Mouse (Mus musculus): ENCODE results near the gene Usp5.

Gene Usp5

DNA sequence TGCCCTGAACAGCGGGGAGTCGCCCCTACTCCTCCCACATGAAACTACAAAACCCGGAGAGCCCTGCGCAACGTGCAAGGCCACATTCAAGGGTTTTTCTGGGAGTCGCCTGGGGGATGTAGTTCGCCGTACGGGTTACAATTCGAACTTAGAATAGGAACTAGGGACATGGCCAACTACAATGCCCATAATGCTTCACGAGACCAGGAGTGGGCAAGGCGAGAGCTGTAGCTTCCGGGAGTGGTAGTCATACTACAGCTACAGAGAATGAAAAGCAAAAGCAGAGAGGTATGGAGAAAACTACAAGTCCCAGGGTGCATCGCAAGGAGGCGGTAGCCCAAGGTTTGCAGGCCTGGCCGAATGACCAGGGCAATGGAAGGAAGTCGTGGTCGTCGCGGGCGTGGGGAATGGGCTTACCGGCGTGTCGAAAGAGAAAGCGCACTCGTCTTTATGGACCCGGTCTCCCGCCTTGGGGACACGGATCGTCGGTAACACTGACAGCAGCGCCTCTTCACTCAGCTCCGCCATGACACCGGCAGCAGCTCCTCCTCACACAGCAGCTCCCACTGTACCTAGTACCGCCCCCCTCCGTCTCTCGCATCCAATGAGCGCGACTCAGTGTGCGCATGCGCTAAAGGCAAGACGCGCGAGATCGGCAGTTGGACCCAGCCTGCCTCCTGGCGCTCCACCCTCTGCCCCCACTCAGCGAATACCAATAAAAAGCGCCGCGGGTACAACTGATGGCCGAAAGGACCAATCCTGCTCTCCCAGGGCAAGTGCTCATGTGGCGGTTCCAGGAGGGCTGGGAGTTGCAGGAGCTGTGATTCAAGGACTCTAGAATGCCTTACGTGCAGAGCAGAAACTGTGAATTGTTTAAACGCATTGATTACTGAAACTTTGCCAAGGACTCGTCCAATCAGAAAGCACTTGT lies at the start of gene Usp5, which contains the start of gene Cdca3:
Usp5 (minus strand) TSS at position 617 of the 931 bp plus-strand sequence.
Cdca3 (plus strand) TSS at position 680 of the 931 bp plus-strand sequence.
- DNase-seq, result peak; percentile 98

DNA sequence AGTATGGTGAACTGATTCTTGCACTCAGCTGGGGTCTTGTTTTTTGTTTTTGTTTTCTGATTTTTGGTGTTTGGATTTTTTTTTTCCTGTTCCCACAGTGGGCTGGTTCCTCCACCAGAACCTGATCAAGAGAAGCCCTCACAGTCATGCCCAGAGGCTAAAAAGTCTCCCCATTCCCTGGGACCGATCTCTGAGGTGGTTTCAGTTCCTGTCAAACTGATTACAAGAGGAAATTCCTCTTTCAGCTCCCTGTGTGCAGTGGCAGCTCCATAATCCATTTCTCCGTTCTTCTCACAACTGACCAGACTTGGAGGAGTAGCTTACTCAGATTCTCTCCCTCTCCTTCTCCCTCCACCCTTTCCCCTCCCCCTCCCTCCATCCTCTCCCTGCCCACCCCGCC lies 45.1 kb upstream of the Usp5 start:
- no peak for DNase-seq

DNA sequence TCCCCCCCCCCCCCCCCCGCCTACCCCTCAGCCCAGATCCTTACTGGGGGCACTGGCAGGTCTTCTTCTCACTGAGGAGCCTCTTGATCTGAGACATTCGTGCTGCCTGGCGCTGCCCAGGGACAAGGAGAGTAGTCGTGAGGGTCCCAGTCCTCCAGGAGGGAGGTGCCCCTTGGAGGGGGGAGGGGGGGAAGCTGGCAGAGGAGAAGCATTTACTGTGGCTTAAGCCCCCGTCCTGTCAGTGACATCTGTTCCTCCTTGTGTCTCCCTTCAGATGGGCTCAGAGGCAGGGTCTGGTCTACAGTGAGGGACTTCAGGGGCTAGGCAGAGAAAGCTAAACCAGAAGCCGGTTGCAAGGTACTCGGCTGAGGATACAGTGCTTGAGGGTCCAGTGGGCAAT lies 37.3 kb upstream of the Usp5 start:
- no peak for DNase-seq

DNA sequence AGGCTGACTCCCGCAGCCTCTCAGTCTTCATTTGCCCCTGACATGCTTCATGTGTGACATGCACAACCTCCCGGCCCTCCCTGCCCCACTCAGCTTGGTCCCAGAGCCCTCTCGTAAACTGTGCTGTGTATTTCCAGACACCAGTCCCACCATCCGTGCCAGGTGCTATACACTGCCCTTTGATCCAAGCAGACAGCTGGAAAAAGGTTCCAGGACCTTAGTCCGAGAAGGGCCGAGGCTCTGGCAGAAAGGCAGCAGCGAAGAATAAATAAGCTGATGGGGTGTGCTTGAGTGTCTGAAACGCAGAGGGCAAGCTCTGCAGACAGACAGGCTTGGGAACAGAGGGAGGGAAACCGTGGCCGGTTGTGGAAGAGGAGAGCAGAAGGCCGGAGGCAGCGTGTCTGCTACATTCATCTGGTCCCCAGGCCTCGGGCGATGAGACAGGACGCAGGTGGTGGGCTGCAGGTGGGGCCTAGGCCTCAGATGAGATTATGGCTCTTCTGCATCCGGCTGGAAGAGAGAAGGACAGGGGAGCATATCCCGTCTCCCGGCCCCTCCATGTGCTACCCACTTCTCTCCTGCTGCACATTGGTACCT lies 36.6 kb upstream of the Usp5 start:
- DNase-seq, result no peak

DNA sequence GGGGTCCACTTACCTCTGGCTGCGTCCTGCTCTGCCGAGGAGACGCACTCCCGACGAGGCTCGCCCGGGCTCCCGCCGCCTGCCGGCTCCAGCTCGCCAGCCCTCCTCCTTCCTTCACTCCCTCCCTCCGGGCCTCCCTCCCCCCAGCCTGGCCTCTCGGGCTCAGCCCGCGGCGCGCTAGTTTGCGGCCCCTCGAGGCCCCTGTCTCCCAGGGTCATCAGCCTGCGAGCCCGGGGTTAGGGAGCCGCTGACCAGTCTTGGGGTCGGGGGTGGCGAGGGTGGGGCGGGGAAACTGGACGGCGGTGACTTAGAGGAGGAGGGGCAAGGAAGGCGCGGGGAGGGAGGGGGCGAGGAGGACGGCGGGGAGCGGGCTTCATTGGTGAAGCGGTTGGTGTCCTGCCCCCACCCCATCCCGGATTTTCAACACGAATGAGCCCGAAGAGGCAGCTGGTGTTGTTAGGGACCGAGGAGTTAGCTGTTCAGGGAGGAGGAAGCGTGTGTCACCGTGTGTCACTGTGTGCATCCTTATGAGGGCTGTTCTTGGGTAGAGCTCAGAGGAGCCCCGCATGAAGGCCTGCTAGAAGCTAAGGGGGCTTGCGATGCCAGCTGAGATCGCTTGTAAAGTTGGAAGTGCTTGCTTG lies 34.5 kb upstream of the Usp5 start, which contains the start of gene Gpr162:
Gpr162 (minus strand) TSS at position 326 of the 641 bp plus-strand sequence.
- peak; percentile 76 for DNase-seq

DNA sequence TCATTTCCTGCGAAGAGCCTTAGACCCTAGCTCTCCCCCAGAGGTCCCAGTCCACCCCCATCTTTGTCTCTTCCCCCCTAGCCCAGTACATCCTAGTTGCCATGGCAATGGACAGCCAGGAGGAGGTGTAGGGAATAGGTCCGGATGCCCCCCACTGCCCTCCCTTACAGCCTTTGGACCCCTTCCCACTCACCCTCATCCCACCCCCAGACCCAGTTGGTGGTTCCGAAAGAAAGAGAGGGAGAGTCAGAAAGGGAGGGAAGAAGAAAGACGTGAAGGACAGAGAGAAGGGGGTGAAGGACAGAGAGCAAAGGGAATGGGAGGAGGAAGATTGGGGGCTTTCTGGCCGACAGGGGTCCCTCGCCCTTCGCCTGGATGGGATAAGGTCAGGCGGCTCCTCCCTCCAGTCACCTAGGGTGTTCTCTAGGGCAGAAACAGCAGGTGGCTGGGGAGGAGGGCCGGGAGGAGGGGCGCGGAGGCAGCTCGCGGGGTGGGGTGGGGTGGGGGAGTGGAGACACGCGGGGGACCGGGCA lies 33.9 kb upstream of the Usp5 start:
- peak; percentile 83 for DNase-seq

DNA sequence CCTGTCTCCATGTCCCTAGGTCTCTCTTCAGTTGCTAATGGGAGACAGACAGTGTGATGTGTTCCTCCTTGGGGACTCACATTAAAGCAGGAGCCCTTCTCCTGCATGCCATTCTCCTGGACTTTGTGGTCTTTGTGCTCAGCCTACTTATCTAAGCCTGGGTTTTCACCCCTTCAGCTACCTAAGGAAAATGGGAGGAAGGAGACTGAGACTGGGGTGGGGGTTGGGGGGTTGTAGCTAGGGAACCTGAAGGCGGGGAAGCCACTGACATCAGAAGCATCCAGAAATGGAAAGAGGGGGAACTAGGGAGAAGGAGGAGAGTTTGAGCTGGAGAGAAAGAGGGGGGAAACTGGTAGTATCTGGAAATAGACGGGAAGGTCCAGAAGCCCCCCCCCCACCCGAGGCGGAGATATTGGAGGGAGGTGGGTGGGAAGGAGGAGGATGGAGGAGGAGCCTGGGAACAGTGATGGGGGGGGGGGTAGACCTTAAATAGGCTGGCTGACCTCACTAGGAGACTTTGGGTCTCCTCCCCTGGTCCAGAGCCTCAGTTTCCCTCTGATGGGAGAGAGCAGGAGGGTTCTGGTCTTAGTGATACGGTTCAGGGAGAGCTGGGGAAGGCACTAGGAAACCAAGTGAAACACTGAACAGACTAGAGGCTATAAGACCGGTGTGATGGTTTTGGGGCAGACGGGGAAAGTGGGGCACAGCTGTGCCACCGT lies 33.3 kb upstream of the Usp5 start:
- DNase-seq, result peak; percentile 38

DNA sequence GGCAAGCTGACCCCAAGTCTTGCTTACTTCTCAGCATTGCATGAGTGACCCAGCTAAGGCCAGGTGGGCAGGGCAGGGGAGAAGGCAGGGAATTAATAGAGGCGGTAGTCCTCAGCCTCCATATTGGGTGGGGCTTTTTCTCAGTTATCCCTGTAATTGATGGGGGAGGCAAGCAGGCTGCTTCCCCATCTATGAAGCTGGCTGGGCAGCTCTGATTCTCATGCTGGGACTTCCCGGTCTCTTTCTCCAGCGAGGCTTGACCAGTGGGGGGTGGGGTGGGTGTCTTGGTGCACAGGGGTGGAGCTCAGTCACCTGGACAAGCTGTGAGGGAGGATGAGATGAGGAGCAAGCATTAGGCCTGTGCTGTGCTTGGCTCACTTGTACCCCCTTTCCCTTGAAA lies 32.5 kb upstream of the Usp5 start:
- no peak for DNase-seq

DNA sequence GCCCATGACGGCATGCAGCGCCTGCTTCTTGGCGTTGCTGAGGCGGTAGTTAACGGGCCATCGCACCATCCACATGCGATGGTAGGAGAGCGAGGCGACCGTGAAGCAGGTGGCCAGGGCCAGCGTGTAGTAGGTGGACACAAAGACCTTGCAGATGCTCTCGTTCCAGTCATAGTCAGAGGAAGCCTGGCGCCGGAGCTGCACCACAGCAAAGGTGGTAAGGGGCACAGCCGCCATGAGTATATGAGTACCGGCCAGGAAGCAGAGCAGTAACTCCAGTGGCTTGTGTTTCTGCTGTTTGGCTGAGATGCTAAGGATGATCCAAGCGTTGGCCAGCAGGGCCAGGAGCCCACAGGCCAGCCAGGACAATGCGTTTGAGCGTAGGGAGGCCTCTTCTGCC lies 32.0 kb upstream of the Usp5 start:
- no peak for DNase-seq

DNA sequence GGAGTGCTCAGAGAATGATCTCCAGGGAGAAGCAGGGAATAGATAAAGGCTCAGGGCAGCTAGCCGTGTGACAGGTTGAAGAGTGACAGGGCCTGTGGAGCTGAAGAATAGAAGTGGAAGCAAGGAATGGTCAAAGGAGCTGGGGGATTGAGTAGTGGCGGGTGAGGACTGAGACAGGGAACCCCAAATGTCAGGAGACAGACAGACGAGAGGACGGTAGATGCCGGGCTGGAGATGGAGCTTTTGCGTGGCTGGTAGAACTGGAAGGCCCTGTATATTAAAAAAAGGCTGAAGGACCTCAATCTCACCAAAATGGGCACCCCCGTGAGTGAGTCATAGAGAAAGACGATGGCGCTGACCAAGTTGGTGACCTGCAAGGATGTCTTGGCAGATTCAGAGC lies 31.2 kb upstream of the Usp5 start:
- DNase-seq, result no peak

DNA sequence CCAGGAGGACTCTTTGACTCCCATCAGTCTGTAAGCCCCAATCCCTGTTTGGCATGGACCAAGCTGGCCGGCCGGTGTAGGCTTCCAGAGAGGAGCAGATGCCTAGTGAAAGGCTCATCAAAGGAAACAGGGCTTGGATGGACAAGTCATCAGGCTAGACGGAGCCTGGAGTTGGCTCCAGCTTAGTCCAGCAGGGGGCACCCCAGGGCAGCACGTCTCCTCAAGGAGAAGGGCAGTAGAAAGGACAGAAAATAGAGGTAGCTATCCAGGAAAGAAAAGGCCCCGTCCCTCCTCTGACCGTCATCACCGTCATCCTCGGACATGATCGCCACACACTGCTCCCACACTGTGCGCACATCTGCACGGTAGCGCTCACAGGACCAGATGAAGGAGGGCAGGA lies 30.4 kb upstream of the Usp5 start:
- peak; percentile 91 for DNase-seq

DNA sequence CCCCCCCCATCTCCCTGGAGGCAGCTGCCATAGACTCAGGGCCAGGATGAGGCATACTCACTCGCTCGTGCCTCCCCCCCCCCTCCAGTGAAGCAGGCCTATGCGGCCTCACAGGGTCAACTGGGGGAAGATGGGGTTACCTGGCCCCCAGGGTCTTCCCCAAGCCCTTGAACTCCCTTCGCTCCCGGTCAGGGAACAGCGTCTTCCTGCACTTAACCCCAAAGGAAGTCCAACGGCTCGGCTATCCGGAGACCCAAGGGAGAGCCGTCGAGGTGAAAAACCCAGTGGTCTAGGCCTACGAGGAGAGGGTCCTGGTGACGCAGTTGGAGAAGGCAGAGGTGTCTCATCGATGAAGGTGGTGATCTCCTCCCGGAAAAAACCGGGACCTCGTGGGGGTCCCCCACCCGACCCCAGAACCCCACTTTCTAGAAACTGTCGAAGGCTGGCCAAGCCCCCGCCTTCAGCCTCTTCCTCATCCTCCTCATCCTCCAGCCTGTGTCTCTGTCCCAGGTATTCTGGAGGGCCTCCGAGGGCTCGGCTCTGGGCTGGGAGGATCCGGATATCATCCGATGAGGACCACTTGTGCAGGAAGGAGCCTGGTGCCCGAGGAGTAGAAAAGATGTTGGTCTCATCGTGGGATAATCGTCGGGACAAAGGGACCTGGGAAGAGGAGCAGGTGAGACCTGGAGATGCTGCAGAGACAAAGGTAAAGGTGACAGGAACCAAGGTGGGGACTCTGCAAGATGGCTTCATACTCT lies 29.5 kb upstream of the Usp5 start:
- no peak for DNase-seq

DNA sequence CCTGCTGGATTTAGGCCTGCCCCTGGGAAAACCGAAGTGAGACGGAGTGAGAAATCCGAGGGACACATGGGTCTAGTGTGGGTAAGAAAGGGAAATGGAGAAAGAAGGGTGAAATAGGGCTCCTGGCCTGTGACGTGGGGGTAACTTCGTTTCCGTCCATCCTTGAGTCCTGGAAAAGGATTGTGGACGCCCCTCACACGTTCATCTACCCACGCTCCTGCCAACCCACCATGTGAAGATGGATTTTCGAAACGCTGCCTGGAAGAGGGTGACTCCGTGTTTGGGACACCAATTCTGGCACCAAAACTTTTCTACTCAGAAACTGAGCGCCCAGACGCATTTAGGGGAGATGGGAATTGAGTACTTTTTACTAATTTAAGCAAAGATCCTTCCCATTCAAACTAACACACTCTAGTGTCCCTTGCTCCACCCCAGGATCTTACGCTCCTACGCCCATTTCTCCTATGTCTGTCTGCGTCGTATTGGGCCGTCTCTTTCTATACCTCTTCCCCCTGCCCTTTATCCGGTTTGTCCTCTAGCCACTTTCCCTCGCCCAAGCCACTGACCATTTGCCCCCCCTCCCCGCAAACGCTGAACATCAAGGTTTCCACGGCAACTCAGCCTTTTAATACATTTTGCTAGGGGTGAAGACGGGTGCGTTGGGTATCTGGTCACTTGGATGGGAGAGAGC lies 28.7 kb upstream of the Usp5 start:
- no peak for DNase-seq

DNA sequence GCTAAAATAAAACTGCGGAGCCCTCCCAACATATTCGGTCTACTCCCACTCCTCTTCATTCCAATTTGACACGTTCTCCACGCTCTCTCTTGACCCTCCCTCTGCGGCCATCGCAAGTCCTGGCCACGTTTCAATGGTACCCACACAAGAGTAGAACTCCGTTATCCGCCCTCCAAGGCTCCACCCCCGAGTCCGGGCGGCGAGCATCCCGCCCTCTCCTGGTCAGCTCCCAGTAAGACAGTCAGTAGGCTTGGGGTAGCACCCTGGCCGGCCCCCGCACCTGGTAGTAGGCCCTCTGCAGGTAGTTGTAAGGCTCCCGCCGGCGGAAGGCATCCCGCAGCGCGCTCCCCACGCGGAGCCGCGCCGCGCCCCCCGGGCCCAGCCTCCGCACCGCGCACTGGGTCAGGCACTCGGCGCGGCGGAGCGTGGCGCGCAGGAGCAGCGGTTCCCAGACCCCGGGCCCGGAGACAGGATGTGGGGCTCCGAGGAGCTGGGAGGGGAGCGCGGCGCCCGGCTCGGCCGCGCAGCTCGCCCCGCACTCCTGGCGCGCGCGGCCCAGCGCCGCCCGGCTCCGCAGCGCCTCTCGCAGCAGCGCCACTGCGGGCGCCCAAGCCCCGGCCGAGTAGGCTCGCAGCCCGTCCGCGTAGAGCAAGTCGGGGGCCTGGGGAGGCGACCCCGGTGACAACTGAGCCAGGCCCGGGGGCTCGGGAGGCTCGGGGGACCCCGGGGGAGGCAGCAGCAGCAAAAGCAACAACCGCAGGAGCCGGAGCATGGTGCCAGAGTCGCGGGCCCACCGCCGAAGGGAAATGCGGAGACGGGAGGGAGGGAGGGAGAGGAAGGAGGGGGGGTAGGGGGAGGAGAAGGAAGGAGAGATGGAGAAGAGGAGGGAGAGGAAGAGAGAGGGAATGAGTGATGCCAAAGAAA lies 27.9 kb upstream of the Usp5 start, which contains the start of gene P3h3:
P3h3 (minus strand) TSS at position 837 of the 924 bp plus-strand sequence.
- peak; percentile 85 for DNase-seq

DNA sequence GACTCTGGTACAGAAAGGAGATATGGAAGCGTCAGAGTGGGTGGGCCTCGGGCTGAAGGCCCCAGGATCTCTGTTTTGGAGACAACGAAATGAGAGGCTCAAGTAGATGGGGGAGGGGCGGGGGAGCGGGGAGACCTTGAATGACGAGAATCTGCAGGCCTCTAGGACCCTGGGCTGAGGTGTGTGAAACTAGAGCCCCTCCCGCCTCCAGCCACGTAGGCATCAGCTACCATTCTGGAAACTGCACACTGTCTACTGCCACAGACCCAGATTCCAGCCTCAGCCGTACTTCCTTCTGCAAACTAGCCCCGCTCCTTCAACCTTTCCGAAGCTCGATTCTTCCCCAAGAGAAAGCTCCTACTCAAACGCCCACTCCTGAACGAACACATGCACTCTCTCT lies 27.0 kb upstream of the Usp5 start:
- DNase-seq, result no peak

DNA sequence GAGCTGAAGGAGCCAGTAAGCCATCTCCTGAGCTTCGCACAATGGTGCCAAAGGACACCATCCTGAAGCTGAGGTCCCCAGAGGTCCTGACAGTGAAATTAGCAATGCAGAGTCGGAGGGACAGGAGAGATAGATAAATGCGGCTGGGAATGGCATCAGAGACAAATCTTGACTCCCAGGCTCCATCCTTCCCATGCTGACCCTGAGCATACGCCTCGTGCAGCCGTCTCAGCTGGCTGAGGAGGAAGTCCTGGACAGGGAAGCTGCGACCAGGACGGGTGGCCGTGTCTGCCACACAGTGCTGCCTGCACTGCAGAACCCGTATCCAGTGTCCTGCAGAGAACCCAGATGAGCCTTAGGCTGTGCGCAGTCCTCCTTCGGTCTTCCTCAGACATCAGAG lies 25.4 kb upstream of the Usp5 start:
- no peak for DNase-seq

DNA sequence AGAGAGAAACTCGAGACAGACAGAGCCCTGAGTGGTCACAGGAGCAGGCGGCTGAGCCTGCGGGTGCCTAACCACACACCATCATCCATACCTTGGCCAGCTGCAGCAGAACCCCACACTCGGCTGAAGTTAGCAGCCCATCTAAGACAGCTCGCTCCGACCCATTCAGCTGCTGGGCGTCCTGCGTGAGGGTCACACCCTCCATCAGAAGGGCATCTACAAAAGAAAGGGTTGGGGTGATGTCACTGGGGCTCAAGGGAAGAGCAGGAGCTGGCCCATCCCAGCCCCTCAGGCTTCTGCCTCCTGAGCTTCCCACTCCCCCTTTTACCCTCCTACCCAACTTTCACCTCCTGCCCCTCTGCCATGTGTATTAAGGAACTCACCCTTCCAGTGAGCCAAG lies 21.3 kb upstream of the Usp5 start:
- no peak for DNase-seq

DNA sequence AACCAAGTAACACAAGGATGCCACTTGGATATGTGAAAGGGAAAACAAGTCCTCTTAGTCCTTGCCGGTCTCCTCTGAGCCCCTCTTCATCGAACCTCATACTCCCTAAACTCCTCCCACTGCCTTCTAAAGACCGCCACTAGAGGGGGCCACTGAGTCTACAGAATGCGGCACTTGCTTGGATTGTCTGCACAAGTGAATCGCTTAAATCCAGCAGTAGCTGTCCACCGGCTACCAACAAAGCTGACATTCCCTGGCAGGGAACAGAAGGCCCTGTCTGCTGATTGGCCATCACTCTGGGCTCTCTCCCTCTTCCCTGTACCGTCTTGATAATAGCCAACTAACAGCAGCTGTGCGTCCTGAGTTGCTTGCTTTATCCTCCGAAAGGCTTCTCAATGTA lies 18.0 kb upstream of the Usp5 start:
- peak; percentile 96 for DNase-seq

DNA sequence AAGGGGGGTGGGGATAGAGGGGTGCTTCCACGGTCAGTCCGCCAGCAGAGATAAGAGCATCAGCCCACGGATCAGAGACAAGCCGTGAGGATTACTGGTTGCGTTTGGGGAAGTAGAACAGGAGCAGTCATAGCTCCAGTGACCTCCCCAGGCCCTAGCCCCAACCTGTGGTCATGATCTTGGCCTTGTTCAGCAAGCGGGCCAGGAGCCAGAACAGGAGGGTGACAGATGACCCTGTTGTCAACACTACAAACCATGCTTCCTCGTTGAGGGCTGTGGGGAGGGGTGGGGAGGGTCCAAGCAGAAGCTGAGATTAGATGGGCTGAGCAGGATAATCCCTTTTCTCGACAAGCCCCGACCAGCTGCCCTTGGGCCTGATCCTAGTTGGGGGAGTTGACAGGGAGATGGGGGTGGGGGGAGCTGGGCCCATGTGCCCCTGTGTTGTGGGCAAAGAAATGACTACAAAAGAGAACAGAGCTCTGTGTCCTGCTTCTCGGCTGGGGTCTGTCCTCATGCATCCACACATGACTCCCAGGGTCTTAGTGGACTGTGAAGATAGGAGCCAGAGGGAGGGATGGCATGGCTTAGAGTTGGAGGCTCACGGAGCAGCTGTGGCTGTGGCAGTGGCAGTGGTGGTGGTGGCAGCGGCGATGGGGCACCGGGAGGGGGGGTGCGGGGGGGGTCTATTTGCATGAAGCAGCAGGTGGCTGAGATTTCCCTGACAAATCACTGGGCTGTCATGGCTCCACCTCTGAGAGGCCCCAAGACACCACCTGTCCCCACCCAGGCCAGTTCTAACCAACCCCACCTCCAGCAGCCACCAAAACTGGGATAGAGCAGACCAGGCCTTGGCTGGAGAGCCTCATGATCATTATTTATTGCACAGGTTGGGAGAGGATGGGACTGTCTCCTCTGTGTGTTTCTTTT lies 11.2 kb upstream of the Usp5 start, which contains the start of gene Gnb3:
Gnb3 (minus strand) TSS at position 35 of the 927 bp plus-strand sequence.
- no peak for DNase-seq
